Mouse (Mus musculus) limb, embryonic 15.5 days (tissue): ENCODE results near the gene Ppp1r21. TPM values are rescaled to one million over a fixed set of nuclear protein-coding genes. Genes with fewer than 3 reads are reported as not detected.

Experiments used
- ATAC-seq: fragments of 200-750 bp; cut with Nextera tagmentation; 2 replicates; pipeline ENCODE4 v1.8.0; 2017; ENCODE audit warnings: low read depth, moderate TSS enrichment; ENCODE audit not compliant: insufficient number of reproducible peaks, low FRiP score, low TSS enrichment
- H3K27ac ChIP-seq: fragments of 300-500 bp; sonication (generic); 2 replicates; pipeline ENCODE4 v1.5.1; 2015; ENCODE audit warnings: moderate library complexity, mild to moderate bottlenecking, inconsistent platforms
- H3K27me3 ChIP-seq: fragments of 300-500 bp; sonication (generic); 2 replicates; pipeline ENCODE4 v1.6.1; 2015; ENCODE audit warnings: inconsistent platforms
- H3K36me3 ChIP-seq: fragments of 300-500 bp; sonication (generic); 2 replicates; pipeline ENCODE4 v1.6.1; 2015; ENCODE audit warnings: inconsistent platforms
- H3K4me1 ChIP-seq: fragments of 300-500 bp; sonication (generic); 2 replicates; pipeline ENCODE4 v1.6.1; 2015; ENCODE audit warnings: inconsistent platforms
- H3K4me2 ChIP-seq: fragments of 300-500 bp; sonication (generic); 2 replicates; pipeline ENCODE4 v1.6.1; 2015; ENCODE audit warnings: mild to moderate bottlenecking, inconsistent platforms
- H3K4me3 ChIP-seq: fragments of 300-500 bp; sonication (generic); 2 replicates; pipeline ENCODE4 v1.5.1; 2015; ENCODE audit warnings: mild to moderate bottlenecking, inconsistent platforms
- H3K9ac ChIP-seq: fragments of 300-500 bp; sonication (generic); 2 replicates; pipeline ENCODE4 v1.6.1; 2015; ENCODE audit warnings: inconsistent platforms
- H3K9me3 ChIP-seq: fragments of 300-500 bp; sonication (generic); 2 replicates; pipeline ENCODE4 v1.6.1; 2016; ENCODE audit warnings: inconsistent platforms
- WGBS: fragments of 180-500 bp; shearing (Covaris S2); methylation state at CpG from one replicate; pipeline ENCODE4 v1.1.7; 2015; 5-methylcytosine and 5-hydroxymethylcytosine counted together
- polyA plus RNA-seq: library from polyadenylated mRNA; unstranded; fragments of >200 nt; fragmentation: Nextera tagmentation; extraction: Ambion mirVana; gene quantifications from 2 replicates; pipeline ENCODE4 v1.2.1, GENCODE M21; 2015

The Ppp1r21 gene
- polyA plus RNA-seq, 1 experiment from 2014 or later: 19.9 TPM

DNA sequence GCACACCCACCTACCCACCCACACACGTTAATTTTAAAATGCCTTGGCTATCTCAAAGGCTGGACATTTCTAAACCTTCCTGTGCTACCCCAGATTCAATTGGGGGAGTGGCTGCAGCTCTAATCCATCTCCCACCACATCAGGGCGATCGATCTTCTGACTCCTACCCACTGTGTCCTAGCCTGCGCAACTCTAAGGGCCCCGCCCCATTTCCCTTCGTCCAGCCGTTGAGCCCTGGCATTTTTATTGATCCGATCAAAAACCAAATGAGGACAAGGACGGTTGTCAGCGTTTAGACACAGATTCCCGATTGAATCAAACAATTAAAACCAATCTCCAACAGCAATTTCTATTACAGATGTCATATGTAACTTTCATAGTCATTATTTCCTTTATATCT is 74.0 kb downstream of the Ppp1r21 start:
- Histone ChIP-seq H3K4me3 (no peak overlapping the region), H3K27me3 (no peaks in the 10 kb centered on the region), H3K4me2 (no peak overlapping the region), H3K9ac (no peak overlapping the region), H3K36me3 (no peaks in the 10 kb centered on the region), H3K27ac (no peak overlapping the region), H3K4me1 (peaks cover 16% of the 10 kb centered on the region), H3K9me3 (no peaks in the 10 kb centered on the region)
- WGBS: 92% methylated on average over 11 of the region's 11 CpGs
- ATAC-seq: no peak

DNA sequence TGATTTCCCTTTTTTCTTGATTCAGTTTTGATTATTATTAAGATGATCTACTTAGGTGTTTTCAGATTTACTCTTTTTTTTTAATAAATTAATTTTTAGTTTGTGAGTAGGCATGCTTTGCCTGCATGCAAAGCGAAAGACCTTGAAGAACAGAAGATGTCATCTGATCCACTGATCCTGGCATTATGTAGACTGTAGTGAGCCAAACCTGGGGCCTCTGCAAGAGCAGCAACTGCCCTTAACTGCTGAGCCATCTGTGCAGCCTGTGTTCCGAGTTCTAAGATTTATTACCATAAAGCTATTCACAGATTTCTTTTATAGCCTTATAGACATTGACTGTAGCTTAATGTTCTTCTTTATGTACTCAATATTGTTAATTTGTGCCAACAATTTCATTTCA is 76.1 kb downstream of the Ppp1r21 start:
- no peak overlapping the region for H3K4me3 ChIP-seq
- no peak for ATAC-seq

DNA sequence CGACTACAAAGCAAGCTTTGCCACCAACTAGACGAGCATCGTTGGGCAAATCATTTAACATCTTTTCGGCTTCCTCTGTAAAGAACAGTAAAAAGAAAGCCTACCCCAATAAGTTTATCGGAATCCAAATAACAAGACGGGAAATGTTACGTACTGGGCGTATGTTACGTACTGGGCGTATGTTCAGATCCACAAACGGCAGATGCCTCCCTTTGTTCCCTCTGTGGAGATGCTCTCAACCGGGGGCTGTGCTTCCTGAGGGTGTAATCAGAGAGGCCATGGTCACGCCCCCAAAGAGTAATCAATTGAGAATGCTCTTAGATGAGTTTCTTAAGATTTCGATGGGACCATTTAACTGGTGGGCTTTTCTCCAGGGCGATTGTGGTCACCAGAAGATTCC is 79.4 kb downstream of the Ppp1r21 start:
- no peak for ATAC-seq
- no peaks in the 10 kb centered on the region for H3K27me3 ChIP-seq
- H3K4me3 ChIP-seq: no peak overlapping the region
- H3K27ac ChIP-seq: no peak overlapping the region
- no peak overlapping the region for H3K4me2 ChIP-seq
- no peaks in the 10 kb centered on the region for H3K9me3 ChIP-seq
- peaks cover 16% of the 10 kb centered on the region for H3K4me1 ChIP-seq
- 83% methylated on average over 15 of the region's 15 CpGs for WGBS
- no peak overlapping the region for H3K9ac ChIP-seq
- H3K36me3 ChIP-seq: no peaks in the 10 kb centered on the region

More for the DNA sequence above, 76.1 kb downstream of the Ppp1r21 start:
- WGBS: 61% methylated on average over 2 of the region's 2 CpGs
- Histone ChIP-seq H3K27me3 (no peaks in the 10 kb centered on the region), H3K4me2 (no peak overlapping the region), H3K9me3 (no peaks in the 10 kb centered on the region), H3K36me3 (no peaks in the 10 kb centered on the region), H3K27ac (no peak overlapping the region), H3K9ac (no peak overlapping the region), H3K4me1 (peaks cover 7% of the 10 kb centered on the region)

- Histone ChIP-seq H3K4me3 (no peak overlapping the region), H3K4me1 (peaks cover 24% of the 10 kb centered on the region), H3K9ac (no peak overlapping the region), H3K27ac (no peak overlapping the region), H3K9me3 (no peaks in the 10 kb centered on the region), H3K36me3 (no peaks in the 10 kb centered on the region), H3K27me3 (no peaks in the 10 kb centered on the region), H3K4me2 (no peak overlapping the region)
- no peak for ATAC-seq
- 40% methylated on average over 2 of the region's 2 CpGs for WGBS
These were observed 81.1 kb downstream of the Ppp1r21 start for GRCm38 (mm10) chr17:88611057-88611456.

DNA sequence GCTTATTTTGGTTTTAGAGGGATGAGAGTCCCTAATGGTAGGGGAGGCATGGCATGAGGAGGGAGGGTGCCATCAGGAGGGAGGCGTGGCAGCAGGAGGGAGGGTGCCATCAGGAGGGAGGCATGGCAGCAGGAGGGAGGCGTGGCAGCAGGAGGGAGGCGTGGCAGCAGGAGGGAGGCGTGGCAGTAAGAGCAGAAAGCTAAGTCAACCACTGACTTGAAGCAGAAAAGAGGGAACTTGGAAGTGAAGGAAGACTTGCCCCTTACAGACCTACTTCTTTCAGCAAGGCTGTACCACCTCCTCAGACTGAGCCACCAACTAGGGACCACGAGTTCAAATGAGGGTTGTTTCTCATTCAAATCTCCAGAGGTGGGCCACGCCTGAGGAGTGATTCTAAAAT is 83.3 kb downstream of the Ppp1r21 start:
- Histone ChIP-seq H3K4me3 (no peak overlapping the region), H3K27ac (no peak overlapping the region), H3K4me2 (no peak overlapping the region), H3K27me3 (no peaks in the 10 kb centered on the region), H3K36me3 (no peaks in the 10 kb centered on the region), H3K9ac (no peak overlapping the region), H3K9me3 (no peaks in the 10 kb centered on the region), H3K4me1 (peaks cover 24% of the 10 kb centered on the region)
- ATAC-seq: no peak
- WGBS: 71% methylated on average over 6 of the region's 6 CpGs

DNA sequence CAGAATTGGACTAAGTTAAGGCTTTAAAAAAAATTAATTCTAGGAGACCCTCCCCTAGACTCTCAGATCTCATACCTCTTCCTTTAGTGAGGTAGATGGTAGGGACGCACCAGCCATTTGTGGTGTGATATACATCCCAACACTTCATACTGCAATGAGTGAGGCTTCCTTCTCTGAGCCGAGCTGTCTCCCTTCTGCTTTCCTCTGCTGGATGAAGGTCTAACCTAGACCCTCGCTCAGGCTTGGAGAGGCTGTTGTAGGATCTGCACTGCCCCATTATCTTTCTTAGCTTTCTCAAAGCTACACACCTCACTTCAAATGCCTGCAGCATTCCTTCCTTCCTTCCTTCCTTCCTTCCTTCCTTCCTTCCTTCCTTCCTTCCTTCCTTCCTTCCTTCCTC is 83.8 kb downstream of the Ppp1r21 start:
- Histone ChIP-seq H3K27me3 (no peaks in the 10 kb centered on the region), H3K4me2 (no peak overlapping the region), H3K9ac (no peak overlapping the region), H3K9me3 (no peaks in the 10 kb centered on the region), H3K4me1 (peaks cover 24% of the 10 kb centered on the region), H3K36me3 (no peaks in the 10 kb centered on the region), H3K27ac (no peak overlapping the region), H3K4me3 (no peak overlapping the region)
- WGBS: 93% methylated on average over 3 of the region's 3 CpGs
- ATAC-seq: no peak

DNA sequence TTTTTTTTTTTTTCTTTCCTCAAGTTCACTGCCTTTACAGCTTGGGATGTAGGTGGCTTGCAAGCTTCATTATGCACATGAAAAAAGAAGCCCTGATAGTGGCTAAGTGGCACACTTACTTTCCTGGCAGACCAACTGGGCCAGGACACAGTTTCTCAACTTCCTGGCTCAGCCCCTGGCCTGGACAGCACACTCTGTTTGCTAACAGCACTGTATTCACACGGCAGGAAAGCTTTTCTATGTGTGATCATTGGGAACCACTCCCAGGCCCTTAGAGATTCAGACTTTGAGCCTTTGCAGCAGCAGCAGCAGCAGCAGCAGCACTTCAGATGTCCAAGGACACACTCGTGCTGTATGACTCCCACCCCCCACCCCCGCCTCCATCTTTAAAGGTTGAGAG is 84.3 kb downstream of the Ppp1r21 start:
- H3K27me3 ChIP-seq: no peaks in the 10 kb centered on the region
- no peak for ATAC-seq
- 48% methylated on average over 3 of the region's 3 CpGs for WGBS
- H3K4me2 ChIP-seq: no peak overlapping the region
- no peak overlapping the region for H3K4me3 ChIP-seq
- H3K36me3 ChIP-seq: no peaks in the 10 kb centered on the region
- H3K9me3 ChIP-seq: no peaks in the 10 kb centered on the region
- H3K4me1 ChIP-seq: peaks cover 24% of the 10 kb centered on the region
- no peak overlapping the region for H3K9ac ChIP-seq
- 0 out of 2 replicates have a peak overlapping the region, but pooled peaks have one; percentile 27 for H3K27ac ChIP-seq

DNA sequence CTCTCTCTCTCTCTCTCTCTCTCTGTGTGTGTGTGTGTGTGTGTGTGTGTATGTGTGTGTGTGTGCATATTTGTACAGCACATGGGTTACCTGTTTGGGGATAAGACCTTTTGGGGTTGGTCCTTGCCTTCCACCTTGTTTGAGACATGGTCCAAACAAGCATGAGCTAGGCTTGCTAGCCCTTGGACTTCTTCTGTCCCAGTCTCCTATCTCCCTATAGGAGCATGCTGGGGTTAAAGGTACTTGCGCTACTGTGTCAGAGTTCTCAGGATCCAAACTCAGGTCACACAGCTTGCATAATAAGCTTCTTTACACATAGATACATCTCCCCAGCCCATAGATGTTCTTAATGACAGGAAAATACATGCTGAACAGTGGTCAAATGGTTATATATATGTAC is 84.8 kb downstream of the Ppp1r21 start:
- H3K4me1 ChIP-seq: peaks cover 24% of the 10 kb centered on the region
- H3K4me3 ChIP-seq: no peak overlapping the region
- H3K27me3 ChIP-seq: no peaks in the 10 kb centered on the region
- no peak overlapping the region for H3K9ac ChIP-seq
- no peaks in the 10 kb centered on the region for H3K9me3 ChIP-seq
- no peak overlapping the region for H3K27ac ChIP-seq
- H3K36me3 ChIP-seq: no peaks in the 10 kb centered on the region
- 95% methylated on average over 1 of the region's 1 CpGs for WGBS
- ATAC-seq: no peak
- no peak overlapping the region for H3K4me2 ChIP-seq

GRCm38 (mm10) chr17:88615492-88616155 is 85.7 kb downstream of the Ppp1r21 start:
- Histone ChIP-seq H3K9me3 (no peaks in the 10 kb centered on the region), H3K9ac (no peak overlapping the region), H3K4me2 (no peak overlapping the region), H3K27ac (0 out of 2 replicates have a peak overlapping the region, but pooled peaks have one; percentile 22), H3K4me1 (peaks cover 22% of the 10 kb centered on the region), H3K36me3 (no peaks in the 10 kb centered on the region), H3K4me3 (no peak overlapping the region), H3K27me3 (no peaks in the 10 kb centered on the region)
- no peak for ATAC-seq
- 58% methylated on average over 1 of the region's 1 CpGs for WGBS

- peaks cover 8% of the 10 kb centered on the region for H3K4me1 ChIP-seq
- H3K4me3 ChIP-seq: no peak overlapping the region
- H3K9ac ChIP-seq: no peak overlapping the region
- WGBS: 60% methylated on average over 4 of the region's 4 CpGs
- no peak overlapping the region for H3K4me2 ChIP-seq
- H3K27ac ChIP-seq: peak overlapping the region; percentile 73
- ATAC-seq: 0 out of 2 replicates have a peak, but pooled peaks have one; percentile 24
- H3K27me3 ChIP-seq: no peaks in the 10 kb centered on the region
- no peaks in the 10 kb centered on the region for H3K9me3 ChIP-seq
- H3K36me3 ChIP-seq: peaks cover 13% of the 10 kb centered on the region
These were observed 91.0 kb downstream of the Ppp1r21 start for GRCm38 (mm10) chr17:88620935-88621334.

- peaks cover 12% of the 10 kb centered on the region for H3K4me1 ChIP-seq
- H3K4me2 ChIP-seq: no peak overlapping the region
- no peaks in the 10 kb centered on the region for H3K9me3 ChIP-seq
- ATAC-seq: no peak
- peak overlapping the region; percentile 73 for H3K27ac ChIP-seq
- H3K36me3 ChIP-seq: peaks cover 13% of the 10 kb centered on the region
- 78% methylated on average over 3 of the region's 3 CpGs for WGBS
- no peak overlapping the region for H3K4me3 ChIP-seq
- no peaks in the 10 kb centered on the region for H3K27me3 ChIP-seq
- no peak overlapping the region for H3K9ac ChIP-seq
These were observed 91.5 kb downstream of the Ppp1r21 start for GRCm38 (mm10) chr17:88621374-88621773.

GRCm38 (mm10) chr17:88622711-88623110 is 92.8 kb downstream of the Ppp1r21 start:
- H3K27ac ChIP-seq: no peak overlapping the region
- no peaks in the 10 kb centered on the region for H3K27me3 ChIP-seq
- H3K9me3 ChIP-seq: no peaks in the 10 kb centered on the region
- H3K4me3 ChIP-seq: no peak overlapping the region
- 97% methylated on average over 1 of the region's 1 CpGs for WGBS
- H3K4me2 ChIP-seq: no peak overlapping the region
- H3K4me1 ChIP-seq: peaks cover 24% of the 10 kb centered on the region
- ATAC-seq: no peak
- peaks cover 13% of the 10 kb centered on the region for H3K36me3 ChIP-seq
- H3K9ac ChIP-seq: no peak overlapping the region

DNA sequence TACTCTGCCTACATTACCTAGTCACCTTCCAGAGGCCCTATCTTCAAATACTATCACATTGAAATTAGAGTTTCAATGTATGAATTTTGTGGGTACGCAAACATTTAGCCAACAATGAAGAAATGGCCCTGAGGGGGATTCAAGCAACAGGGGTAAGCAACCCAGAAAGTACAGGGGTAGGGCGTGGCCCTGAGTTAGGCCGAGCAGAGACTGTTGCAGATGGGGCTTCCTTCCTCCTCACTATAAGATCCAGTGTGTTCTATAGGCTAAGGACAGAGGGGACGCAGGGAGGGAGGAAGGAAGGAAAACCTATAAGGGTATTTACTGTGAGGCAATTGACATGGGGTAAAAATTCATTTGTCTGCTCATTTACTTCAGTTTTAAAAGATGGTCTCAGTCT is 94.5 kb downstream of the Ppp1r21 start:
- Histone ChIP-seq H3K9ac (no peak overlapping the region), H3K4me1 (peaks cover 40% of the 10 kb centered on the region), H3K27me3 (no peaks in the 10 kb centered on the region), H3K27ac (no peak overlapping the region), H3K9me3 (no peaks in the 10 kb centered on the region), H3K4me3 (no peak overlapping the region), H3K4me2 (no peak overlapping the region), H3K36me3 (peaks cover 13% of the 10 kb centered on the region)
- 77% methylated on average over 4 of the region's 4 CpGs for WGBS
- ATAC-seq: no peak
